Mouse (Mus musculus): Measurements from ENCODE around the gene Nkain2.

- no peak for TF ChIP-seq CTCF (IDR thresholded peaks at IDR 0.05; ENCODE audit: low read depth)
- no peak for TF ChIP-seq EP300 (optimal IDR thresholded peaks at IDR 0.05)
These were observed 295.3 kb downstream of the Nkain2 start for GRCm38 (mm10) chr10:32594998-32595397.
